Mouse (Mus musculus) G1E (cell line): ENCODE measurements around the gene Ccnd3. TPM values are rescaled to one million over a fixed set of nuclear protein-coding genes. Genes with fewer than 3 reads are reported as not detected.

Source experiments
- ATAC-seq: 2 replicates; pipeline ENCODE4 v1.8.0; 2016; ENCODE audit warnings: mild to moderate bottlenecking; ENCODE audit not compliant: insufficient number of reproducible peaks, poor library complexity, low FRiP score, severe bottlenecking; ENCODE audit errors: extremely low read depth
- DNase-seq: peaks from one replicate; pipeline ENCODE4 v3.0.0; 2012; ENCODE audit warnings: low spot score
- H3K27me3 ChIP-seq: 2 replicates; pipeline ENCODE4 v1.6.1; 2012; ENCODE audit warnings: mild to moderate bottlenecking, low read length, inconsistent platforms; ENCODE audit not compliant: insufficient read depth
- H3K36me3 ChIP-seq: replicated peaks from 2 replicates; pipeline ENCODE3; 2012; ENCODE audit warnings: mild to moderate bottlenecking, inconsistent platforms
- H3K4me1 ChIP-seq: 2 replicates; pipeline ENCODE4 v1.6.1; 2012; ENCODE audit warnings: low read depth, low read length, inconsistent platforms, mixed read lengths; ENCODE audit not compliant: insufficient read depth
- H3K4me3 ChIP-seq: 2 replicates; pipeline ENCODE4 v1.5.1; 2012; ENCODE audit warnings: low read depth, mild to moderate bottlenecking, inconsistent platforms, low read length, moderate library complexity, mixed read lengths
- H3K9me3 ChIP-seq: replicated peaks from 2 replicates; pipeline ENCODE4 v1.6.1; 2012; ENCODE audit warnings: inconsistent platforms
- CTCF ChIP-seq: IDR thresholded peaks from 2 replicates; pipeline ENCODE4 v1.5.1; 2012; ENCODE audit warnings: low read depth, low read length, inconsistent platforms, mixed read lengths
- GATA1 ChIP-seq: IDR thresholded peaks from 2 replicates; pipeline ENCODE4 v1.6.1; 2012; ENCODE audit warnings: borderline replicate concordance, low read length, inconsistent platforms, mixed read lengths
- GATA2 ChIP-seq: IDR thresholded peaks from 2 replicates; pipeline ENCODE4 v1.6.1; 2012; ENCODE audit warnings: low read depth, low read length, inconsistent platforms, borderline replicate concordance
- POLR2AphosphoS5 ChIP-seq: IDR thresholded peaks from 2 replicates; pipeline ENCODE4 v1.6.1; 2012; ENCODE audit warnings: low read depth, low read length, inconsistent platforms; ENCODE audit not compliant: insufficient replicate concordance
- TAL1 ChIP-seq: conservative IDR thresholded peaks from 2 replicates; pipeline ENCODE4 v1.6.1; 2012; ENCODE audit warnings: low read depth, low read length, inconsistent platforms, mixed read lengths
- polyA plus RNA-seq: library from polyadenylated mRNA; stranded (reverse); fragments of >175 nt; gene quantifications from 2 replicates; pipeline ENCODE4 v1.2.3, GENCODE M21; 2012
- total RNA-seq, 2 experiments: library from RNA; stranded (forward) in 1 of 2; stranded (reverse) in 1 of 2; fragments of 200-1000 nt in 1 of 2; fragments of >200 nt in 1 of 2; fragmentation: Nextera tagmentation in 1 of 2; gene quantifications; 2 replicates each; pipeline ENCODE4 v1.2.3; 2014 to 2017

Gene Ccnd3
- total and polyA plus RNA-seq, 3 experiments: 134 to 426 (median 229) TPM

GRCm38 (mm10) chr17:47562875-47563274 is 58.0 kb downstream of the Ccnd3 start:
- H3K4me1 ChIP-seq: peaks cover 45% of the 10 kb centered on the region
- TF ChIP-seq GATA1 (no peak), POLR2AphosphoS5 (no peak), CTCF (no peak), TAL1 (no peak), GATA2 (no peak)
- H3K36me3 ChIP-seq: peaks cover 31% of the 10 kb centered on the region
- H3K9me3 ChIP-seq: no peaks in the 10 kb centered on the region
- DNase-seq (no peak), ATAC-seq (no peak)
- no peak overlapping the region for H3K4me3 ChIP-seq
- no peaks in the 10 kb centered on the region for H3K27me3 ChIP-seq

DNA sequence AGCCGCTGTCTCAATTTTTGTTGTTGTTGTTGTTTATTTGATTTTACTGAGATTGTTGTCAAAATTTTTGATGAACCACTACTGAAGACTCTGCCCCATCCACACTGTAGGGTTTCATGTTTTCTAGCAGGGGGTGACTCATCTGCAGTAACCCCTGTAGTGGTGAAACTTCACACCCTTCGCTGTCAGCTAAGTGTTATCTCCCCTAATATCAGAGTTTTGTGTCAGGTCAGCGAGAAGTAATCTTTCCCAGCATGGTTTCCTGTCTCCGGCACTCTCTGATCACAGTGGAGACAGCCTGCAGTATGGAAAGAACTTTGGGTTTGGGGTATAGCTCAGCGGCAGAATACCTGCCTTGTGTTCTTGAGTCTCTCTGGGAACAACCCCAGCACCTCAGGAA is 59.8 kb downstream of the Ccnd3 start:
- TF ChIP-seq TAL1 (no peak), GATA2 (no peak), CTCF (no peak), POLR2AphosphoS5 (no peak), GATA1 (no peak)
- Histone ChIP-seq H3K36me3 (peaks cover 28% of the 10 kb centered on the region), H3K27me3 (no peaks in the 10 kb centered on the region), H3K9me3 (no peaks in the 10 kb centered on the region), H3K4me3 (no peak overlapping the region), H3K4me1 (peaks cover 58% of the 10 kb centered on the region)
- DNase-seq (no peak), ATAC-seq (peak; percentile 66)

DNA sequence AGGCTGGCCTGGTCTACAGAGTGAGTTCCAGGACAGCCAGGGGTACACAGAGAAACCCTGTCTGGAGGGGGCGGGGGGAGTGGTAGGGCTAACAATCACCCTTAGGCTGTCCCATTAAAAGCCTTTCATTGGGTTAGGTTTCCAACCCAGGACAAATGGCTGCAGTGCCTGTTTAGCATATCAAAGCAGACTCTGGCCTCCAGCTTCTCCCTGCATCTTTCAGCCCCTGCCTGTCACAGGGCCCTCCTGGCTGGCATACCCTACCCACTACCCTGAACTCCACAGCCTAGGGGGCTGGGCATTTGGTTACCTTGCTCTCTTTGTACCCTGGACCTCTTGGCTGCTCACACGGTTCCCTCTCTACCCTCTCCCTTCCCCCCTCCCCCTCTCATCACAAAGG is 61.3 kb downstream of the Ccnd3 start:
- H3K4me1 ChIP-seq: peaks cover 59% of the 10 kb centered on the region
- TF ChIP-seq POLR2AphosphoS5: no peak
- TF ChIP-seq CTCF: no peak
- no peak for TF ChIP-seq TAL1
- TF ChIP-seq GATA2: no peak
- TF ChIP-seq GATA1: no peak
- no peak for ATAC-seq

DNA sequence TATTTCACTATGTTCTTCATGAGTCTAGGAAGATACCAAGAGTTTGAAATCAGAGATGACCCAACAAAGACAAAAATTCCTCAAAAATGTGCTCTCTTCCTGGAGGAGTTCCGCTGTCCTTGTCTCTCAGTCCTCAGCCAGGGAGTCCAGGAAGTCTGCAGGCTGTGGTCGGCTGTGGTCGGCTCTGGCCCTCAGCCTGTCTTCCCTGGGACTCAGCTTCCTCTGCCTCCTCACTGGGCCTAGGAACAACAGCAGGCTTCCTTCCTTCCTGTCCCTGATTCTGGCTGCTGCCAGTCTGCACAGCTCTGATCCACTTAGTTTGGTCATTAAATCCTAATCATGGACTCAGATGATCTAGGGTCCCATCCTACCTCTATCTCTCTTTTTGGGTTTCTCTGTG is 62.4 kb downstream of the Ccnd3 start:
- Histone ChIP-seq H3K4me3 (no peak overlapping the region), H3K9me3 (no peaks in the 10 kb centered on the region), H3K27me3 (no peaks in the 10 kb centered on the region), H3K4me1 (peaks cover 69% of the 10 kb centered on the region), H3K36me3 (peaks cover 31% of the 10 kb centered on the region)
- no peak for ATAC-seq
- TF ChIP-seq POLR2AphosphoS5: no peak
- TF ChIP-seq CTCF: no peak
- no peak for TF ChIP-seq TAL1
- TF ChIP-seq GATA2: no peak
- no peak for TF ChIP-seq GATA1
- no peak for DNase-seq

More for the DNA sequence above, 61.3 kb downstream of the Ccnd3 start:
- DNase-seq: no peak
- H3K4me3 ChIP-seq: no peak overlapping the region
- H3K27me3 ChIP-seq: no peaks in the 10 kb centered on the region
- H3K9me3 ChIP-seq: no peaks in the 10 kb centered on the region
- H3K36me3 ChIP-seq: peaks cover 23% of the 10 kb centered on the region

GRCm38 (mm10) chr17:47568389-47568788 is 63.5 kb downstream of the Ccnd3 start:
- no peak overlapping the region; the same call in 1 of the 2 replicates for H3K4me3 ChIP-seq
- H3K9me3 ChIP-seq: no peaks in the 10 kb centered on the region
- ATAC-seq (peak; percentile 76), DNase-seq (peak; percentile 28)
- peaks cover 33% of the 10 kb centered on the region for H3K36me3 ChIP-seq
- no peaks in the 10 kb centered on the region for H3K27me3 ChIP-seq
- H3K4me1 ChIP-seq: peaks cover 72% of the 10 kb centered on the region
- TF ChIP-seq GATA1: no peak
- peak; percentile 78 for TF ChIP-seq TAL1

GRCm38 (mm10) chr17:47568951-47569527 is 64.2 kb downstream of the Ccnd3 start:
- Histone ChIP-seq H3K36me3 (peaks cover 33% of the 10 kb centered on the region), H3K27me3 (no peaks in the 10 kb centered on the region), H3K4me1 (peaks cover 72% of the 10 kb centered on the region), H3K4me3 (no peak overlapping the region), H3K9me3 (no peaks in the 10 kb centered on the region)
- no peak for DNase-seq
- no peak for TF ChIP-seq GATA2
- TF ChIP-seq POLR2AphosphoS5: no peak
- TF ChIP-seq TAL1: no peak
- TF ChIP-seq CTCF: no peak
- no peak for TF ChIP-seq GATA1
- no peak for ATAC-seq
